Mouse (Mus musculus): ENCODE data around the gene Cacna1d.

The Cacna1d gene

GRCm38 (mm10) chr14:30326226-30326625 lies 165.0 kb downstream of the Cacna1d start:
- DNase-seq: no peak

DNA sequence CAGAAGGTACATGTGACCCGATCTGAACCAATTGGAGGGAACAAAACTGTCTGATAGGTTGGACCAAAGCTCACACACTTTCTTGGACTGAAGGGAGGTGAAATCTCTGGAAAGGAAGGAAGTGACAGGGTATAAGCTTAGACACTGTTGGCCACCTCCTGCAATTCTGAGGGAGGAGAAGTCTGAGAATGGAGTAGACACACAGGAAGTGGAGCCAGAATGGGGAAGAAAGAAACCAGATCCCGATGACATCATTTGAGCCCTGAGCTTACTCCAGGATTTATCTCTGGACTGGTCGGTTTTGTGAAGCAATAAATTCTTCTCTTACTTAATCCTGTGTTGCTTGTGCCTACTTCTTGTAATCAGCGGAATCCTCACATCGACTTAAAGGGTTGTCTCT lies 166.3 kb downstream of the Cacna1d start:
- no peak for DNase-seq

GRCm38 (mm10) chr14:30318715-30319437 lies 172.4 kb downstream of the Cacna1d start:
- DNase-seq: no peak

- no peak for DNase-seq
Observed at GRCm38 (mm10) chr14:30318293-30318692, 173.0 kb downstream of the Cacna1d start.

DNA sequence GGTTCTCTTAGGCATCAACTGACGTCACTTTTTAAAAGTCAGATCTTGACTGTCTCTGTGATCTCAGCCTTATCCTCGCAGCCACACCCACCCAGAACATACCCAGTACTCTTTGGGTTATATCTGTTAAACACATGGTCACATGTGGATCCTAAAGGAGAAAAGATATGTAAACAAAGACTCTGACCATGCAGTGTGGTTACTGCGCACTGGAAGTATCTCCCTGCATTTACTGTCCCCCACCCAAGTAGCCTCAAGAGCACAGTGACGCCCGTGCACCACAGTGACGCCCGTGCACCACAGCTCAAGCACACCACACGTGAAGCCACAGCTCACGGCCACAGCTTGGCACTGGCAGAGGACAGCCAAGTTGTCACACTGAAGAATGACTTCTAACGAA lies 173.6 kb downstream of the Cacna1d start:
- DNase-seq: no peak

DNA sequence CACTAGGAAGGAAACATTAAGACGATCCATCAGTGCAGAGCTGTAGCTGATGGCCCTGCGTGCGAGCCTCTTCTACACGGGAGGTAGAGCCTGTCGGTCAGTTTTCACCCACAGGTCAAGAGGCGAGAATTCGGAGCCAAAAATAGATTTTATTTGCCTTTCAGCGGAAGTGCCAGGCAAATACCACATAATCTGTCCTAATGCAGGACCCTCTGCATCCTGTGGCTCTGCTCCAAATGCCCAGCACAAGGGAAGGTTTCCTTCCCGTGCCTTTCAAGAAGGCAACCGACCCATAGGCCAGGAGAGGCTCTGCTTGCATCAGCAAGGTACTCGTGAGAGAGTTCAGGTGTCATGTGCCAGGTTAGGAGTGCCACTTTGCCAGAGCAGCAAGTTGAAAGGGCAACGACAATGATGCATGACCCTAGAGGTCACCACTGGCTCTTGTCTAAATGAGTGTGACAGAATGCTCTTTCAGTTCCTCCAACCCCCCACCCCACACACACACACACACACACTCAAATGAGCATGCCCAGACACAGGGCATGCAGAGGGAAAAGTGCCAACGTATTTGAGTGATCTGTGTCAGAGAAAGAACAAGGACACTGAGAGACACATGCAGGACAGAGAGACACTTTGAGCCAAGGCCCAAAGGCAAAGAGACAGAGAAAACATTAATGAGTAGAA lies 179.9 kb downstream of the Cacna1d start:
- DNase-seq: no peak

GRCm38 (mm10) chr14:30310236-30310635 lies 181.0 kb downstream of the Cacna1d start:
- no peak for DNase-seq

GRCm38 (mm10) chr14:30306221-30306620 lies 185.0 kb downstream of the Cacna1d start:
- DNase-seq: no peak

DNA sequence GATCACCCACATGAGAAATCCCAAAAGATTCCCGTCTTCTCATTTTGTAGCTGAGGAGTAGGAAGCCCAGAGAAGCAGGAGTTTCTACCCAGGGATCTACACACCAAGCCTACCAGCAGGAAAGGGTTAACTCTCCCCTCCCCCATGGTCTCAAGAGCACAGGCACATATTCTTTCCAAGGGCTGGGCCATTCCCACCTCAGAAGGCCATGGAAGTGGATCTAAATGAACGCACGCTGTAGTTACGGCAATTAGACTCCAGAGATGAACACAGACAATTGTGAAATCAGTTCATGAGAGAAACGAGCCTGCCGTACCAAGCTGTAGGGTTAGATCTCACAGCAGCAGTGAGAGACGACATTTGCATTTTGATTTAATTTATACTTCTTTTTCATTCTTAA lies 191.3 kb downstream of the Cacna1d start:
- DNase-seq: no peak

DNA sequence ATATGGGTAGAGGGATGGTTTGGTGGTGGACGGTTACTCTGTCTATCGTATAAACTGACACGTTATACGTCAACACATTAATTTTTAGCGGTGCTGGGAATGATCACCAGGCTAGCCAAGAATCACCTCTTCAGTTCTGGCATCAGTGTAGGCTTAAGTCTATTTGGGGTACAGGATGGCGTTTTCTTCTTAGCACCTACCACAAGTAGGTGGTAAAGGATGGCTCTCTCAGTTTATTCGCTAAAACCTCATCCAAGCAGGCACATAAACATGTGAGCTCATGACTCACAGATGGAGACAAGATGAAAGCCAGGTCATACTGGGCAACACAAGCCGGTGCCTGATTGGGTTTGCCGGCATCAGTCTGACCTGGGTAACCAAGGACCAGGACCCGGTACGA lies 193.8 kb downstream of the Cacna1d start:
- DNase-seq: no peak

- DNase-seq: no peak
Observed at GRCm38 (mm10) chr14:30292135-30292463, 199.2 kb downstream of the Cacna1d start.

DNA sequence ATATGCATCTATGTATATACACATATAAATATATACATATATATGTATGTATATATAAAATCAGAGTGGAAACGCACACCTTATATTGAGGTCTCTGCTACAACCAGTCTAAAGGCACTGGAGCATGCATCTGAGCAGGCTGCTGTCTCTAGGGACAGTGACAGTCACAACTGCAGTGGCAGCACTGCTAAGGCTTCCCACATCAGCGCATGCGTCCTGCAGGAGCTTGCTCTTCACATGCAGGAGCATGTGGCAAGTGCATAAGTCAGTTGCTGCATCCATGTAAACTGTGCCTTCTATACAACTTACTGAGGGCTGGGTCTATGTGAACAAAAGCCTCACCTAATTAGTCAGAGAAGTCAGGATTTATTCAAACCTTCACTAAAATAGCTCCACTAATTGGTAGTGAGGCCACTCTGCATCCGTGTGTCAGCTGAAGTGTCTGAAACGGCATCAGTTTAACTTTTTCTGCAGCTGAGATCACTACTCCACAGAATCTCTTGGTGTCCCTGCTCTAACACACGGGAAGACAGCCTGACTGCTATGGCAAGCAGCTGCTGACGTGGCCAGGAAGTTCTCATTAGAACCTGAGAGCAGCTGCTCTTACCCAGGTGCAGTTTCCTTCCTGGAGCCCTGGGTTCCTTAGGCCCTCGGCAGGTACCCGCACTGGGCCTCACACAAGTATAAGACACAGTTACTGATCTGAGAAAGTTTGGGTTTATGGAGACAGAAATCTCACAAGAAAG lies 199.7 kb downstream of the Cacna1d start:
- no peak for DNase-seq

DNA sequence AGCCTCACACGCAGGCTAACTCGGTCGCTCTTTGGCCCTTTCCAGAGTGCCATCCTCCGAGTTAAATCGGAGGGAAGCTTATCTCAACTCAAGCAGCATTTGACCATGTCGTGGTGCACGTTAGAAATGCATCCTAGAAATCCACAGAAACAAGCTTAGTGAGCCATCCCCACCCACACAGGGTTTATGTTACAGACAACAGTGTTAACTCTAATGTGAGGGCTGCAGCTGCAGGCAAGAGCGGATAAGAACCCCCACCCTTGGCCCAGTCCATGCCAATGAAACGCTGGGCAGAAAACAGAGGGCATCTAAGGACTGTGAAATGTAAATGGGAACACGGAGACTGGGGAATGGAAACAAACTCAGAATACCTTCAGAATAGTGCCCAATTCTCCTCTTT lies 206.8 kb downstream of the Cacna1d start:
- no peak for DNase-seq

DNA sequence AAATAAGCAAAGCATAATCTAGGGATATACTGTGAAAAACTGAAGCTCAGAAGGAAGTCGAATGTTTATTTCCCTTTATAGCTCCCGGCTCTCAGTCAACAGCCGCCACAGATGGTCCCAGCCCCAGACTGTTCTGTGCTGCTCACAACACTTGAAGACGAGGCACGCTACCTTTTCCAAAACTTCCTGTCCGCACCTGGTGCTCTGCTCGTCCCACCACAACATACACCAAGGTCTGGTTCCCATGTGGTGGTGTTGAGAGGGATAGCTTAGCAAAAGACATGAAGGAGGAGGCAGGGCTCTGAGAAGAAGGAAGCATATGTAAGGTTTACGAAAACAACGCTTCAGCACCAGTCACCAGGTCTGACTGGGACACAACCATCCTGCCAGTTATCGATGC lies 207.2 kb downstream of the Cacna1d start:
- peak; percentile 42 for DNase-seq

GRCm38 (mm10) chr14:30275572-30275971 lies 215.7 kb downstream of the Cacna1d start:
- no peak for DNase-seq

GRCm38 (mm10) chr14:30272976-30273375 lies 218.3 kb downstream of the Cacna1d start:
- no peak for DNase-seq

- DNase-seq: no peak
Observed at GRCm38 (mm10) chr14:30272523-30272922, 218.7 kb downstream of the Cacna1d start.

GRCm38 (mm10) chr14:30271856-30272255 lies 219.4 kb downstream of the Cacna1d start:
- DNase-seq: no peak

GRCm38 (mm10) chr14:30270350-30270749 lies 220.9 kb downstream of the Cacna1d start:
- no peak for DNase-seq

GRCm38 (mm10) chr14:30265728-30266127 lies 225.5 kb downstream of the Cacna1d start:
- no peak for DNase-seq

DNA sequence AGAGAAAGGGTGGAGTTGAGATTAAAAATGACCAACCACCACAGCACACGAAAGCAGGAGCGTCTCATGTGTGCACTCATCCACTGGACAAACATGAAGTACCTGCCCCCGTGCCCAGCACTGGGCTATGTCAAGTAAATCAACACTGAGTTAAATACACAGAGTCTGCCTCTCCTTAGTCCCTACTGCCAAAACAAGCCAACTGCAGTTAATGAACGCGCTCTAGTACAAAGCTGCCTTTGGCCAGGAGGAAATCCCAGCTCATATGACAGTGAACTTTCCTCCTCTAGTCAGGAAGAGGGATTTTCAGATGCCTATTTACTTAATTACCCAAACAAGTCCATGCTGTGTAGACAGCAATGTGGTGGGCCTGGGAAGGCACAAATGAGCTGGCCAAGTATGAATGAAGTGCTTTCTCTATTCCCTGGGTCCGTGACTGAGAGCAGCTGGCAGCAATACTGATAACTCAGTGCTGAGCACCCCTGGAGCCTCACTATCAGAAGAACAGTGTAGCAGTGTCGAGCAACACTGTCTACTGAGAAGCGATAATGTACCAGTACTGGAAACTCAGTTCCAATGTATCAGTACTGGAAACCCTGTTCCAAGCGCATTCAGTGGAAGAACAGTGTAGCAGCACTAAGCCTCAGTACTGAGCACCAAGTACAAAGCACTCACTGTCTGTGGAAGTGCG lies 229.5 kb downstream of the Cacna1d start:
- DNase-seq: no peak

- no peak for DNase-seq
Observed at GRCm38 (mm10) chr14:30257626-30258025, 233.6 kb downstream of the Cacna1d start.

DNA sequence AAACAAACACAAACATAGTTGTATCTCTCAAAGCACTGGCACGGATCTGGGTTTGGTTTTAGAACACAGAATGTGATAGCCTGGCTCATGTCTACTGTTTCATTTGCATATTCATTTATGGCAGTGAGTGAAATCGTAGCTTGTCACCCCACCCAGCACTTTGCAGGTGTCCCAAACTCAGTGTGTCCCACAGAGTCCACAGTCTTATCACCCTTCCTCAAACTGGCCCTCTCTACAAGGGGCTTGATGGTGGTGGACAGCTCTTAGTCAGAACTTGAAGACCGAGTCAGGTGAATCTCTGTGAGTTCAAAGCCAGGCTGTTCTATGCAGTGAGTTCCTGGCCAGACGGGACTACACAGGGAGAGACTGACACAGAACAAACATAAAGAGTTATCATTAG lies 234.8 kb downstream of the Cacna1d start:
- DNase-seq: no peak

All from right cerebral cortex, postnatal 4 days (tissue).